Mouse (Mus musculus): ENCODE measurements around the gene Commd6. TPM values are rescaled to one million over a fixed set of nuclear protein-coding genes. Genes with fewer than 3 reads are reported as not detected.

Commd6 gene
- total RNA-seq, 1 experiment from 2014 or later, result 24.2 TPM

DNA sequence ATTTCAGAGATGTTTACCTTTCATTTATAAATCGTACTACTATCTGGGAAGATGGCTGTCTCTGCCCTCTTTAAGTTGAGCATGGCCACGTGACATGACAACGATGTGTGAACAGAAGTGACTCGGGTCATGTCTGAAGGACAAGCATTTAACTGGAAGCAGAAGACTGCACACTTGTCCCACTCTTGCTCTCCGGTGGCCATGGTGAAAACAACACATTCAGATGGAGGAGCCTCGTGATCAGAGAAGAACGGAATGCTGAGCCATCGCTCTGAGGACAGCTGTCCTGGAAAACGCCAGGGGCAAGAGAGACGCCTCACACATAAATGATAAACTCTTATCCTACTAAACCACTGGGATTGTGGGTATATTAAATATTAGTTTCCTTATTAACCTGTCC is 29.8 kb downstream of the Commd6 start:
- no peak for ATAC-seq (replicated peaks; ENCODE audit: low read depth, poor library complexity, severe bottlenecking)

- ATAC-seq (replicated peaks; ENCODE audit: low read depth, poor library complexity, severe bottlenecking), result peak; percentile 92
These were observed 31.7 kb downstream of the Commd6 start, which contains the start of gene Tbc1d4 for GRCm38 (mm10) chr14:101608519-101609368. TSS of gene Tbc1d4 (minus strand) at chr14:101609191.

DNA sequence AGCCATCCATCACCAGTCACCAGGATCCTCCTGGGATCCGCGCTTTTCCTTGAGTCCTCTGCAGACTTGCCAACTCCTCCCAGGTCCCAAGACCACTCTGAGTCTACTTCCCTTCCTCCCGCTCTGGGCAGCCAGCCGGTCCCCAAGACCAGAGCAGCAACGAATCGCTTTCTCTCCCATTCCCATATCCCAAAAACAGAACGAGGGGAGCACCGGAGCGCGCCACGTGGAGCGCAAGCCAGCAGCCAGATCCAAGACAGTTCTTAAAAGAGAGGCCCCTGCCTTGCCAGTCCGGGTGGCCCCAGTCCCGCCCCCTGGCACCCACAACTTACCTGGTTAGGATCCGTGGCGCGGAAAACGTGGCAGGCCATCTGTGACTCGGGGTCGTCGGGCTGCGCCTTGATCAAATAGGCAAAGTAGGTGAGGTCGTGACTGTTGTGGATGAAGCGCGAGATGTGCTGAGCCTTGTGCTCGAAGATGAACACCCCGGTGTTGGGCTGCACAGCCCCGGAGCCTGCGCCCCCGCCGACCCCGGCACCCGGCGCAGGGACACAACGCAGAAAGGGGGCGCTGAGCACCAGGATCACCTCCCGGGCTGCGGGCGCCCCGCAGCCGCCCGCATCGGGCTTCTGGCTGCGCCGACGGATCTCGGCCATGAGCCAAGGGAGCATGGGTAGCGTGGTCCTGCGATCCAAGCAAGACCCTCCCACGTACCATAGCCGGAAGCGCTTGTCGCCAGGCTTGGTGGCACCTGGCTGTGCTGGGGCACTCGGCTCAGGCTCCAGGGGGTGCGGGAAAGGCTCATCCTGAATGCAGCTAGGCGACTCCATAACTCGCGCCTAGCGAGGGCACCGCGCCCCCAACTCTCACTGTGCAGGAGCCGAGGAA is 32.6 kb downstream of the Commd6 start:
- ATAC-seq (replicated peaks; ENCODE audit: low read depth, poor library complexity, severe bottlenecking), result peak; percentile 9

GRCm38 (mm10) chr14:101605843-101606242 is 34.6 kb downstream of the Commd6 start:
- peak; percentile 31; the same call in 1 of the 2 replicates for ATAC-seq (replicated peaks; ENCODE audit: low read depth, poor library complexity, severe bottlenecking)

DNA sequence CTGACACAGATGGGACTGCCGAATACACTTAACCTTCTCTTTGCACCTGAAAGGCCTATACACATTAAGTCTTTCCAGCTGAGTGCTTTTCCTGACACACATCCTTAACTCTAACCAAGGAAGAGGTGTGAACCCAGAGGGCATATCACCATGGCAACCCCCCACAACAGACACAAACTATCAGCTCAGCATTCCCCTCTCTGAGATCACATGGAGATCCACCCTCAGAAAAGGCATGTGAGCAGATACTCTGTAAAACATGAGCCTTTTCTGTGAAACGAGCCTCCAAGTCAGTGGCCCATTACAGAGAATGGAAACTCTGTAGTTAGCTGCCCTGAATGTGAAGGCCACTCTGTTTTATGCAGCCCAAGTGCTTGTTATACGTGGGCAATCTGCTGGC is 37.6 kb downstream of the Commd6 start:
- no peak for ATAC-seq (replicated peaks; ENCODE audit: low read depth, poor library complexity, severe bottlenecking)

- ATAC-seq (replicated peaks; ENCODE audit: low read depth, poor library complexity, severe bottlenecking), result no peak
These were observed 43.3 kb downstream of the Commd6 start for GRCm38 (mm10) chr14:101597096-101597715.

- ATAC-seq (replicated peaks; ENCODE audit: low read depth, poor library complexity, severe bottlenecking), result no peak
These were observed 43.8 kb downstream of the Commd6 start for GRCm38 (mm10) chr14:101596691-101597090.

GRCm38 (mm10) chr14:101595301-101596080 is 45.0 kb downstream of the Commd6 start:
- no peak for ATAC-seq (replicated peaks; ENCODE audit: low read depth, poor library complexity, severe bottlenecking)

GRCm38 (mm10) chr14:101594001-101594400 is 46.5 kb downstream of the Commd6 start:
- ATAC-seq (replicated peaks; ENCODE audit: low read depth, poor library complexity, severe bottlenecking), result no peak

DNA sequence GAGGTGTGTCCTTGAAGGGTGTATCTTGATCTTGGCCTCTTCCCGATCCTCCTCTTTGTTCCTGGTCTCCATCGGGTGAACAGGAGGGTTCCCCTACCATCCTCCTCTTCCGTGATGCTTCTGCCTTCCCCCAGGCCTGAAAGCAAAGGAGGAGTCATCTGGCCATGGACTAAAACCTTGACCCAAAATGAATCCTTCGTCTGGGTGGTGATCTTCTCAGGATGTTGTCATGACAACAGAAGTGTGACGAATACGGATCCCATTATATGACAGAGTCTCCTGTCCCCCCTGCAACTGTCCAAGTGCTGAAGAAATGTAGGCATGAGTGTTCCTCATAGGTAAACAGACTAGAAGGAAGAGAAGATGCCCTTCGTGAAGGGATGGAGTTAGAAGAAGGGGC is 47.1 kb downstream of the Commd6 start:
- no peak for ATAC-seq (replicated peaks; ENCODE audit: low read depth, poor library complexity, severe bottlenecking)

- no peak for ATAC-seq (replicated peaks; ENCODE audit: low read depth, poor library complexity, severe bottlenecking)
These were observed 49.4 kb downstream of the Commd6 start for GRCm38 (mm10) chr14:101591101-101591500.

- peak; percentile 42; the same call in 1 of the 2 replicates for ATAC-seq (replicated peaks; ENCODE audit: low read depth, poor library complexity, severe bottlenecking)
These were observed 52.1 kb downstream of the Commd6 start for GRCm38 (mm10) chr14:101588209-101588991.

DNA sequence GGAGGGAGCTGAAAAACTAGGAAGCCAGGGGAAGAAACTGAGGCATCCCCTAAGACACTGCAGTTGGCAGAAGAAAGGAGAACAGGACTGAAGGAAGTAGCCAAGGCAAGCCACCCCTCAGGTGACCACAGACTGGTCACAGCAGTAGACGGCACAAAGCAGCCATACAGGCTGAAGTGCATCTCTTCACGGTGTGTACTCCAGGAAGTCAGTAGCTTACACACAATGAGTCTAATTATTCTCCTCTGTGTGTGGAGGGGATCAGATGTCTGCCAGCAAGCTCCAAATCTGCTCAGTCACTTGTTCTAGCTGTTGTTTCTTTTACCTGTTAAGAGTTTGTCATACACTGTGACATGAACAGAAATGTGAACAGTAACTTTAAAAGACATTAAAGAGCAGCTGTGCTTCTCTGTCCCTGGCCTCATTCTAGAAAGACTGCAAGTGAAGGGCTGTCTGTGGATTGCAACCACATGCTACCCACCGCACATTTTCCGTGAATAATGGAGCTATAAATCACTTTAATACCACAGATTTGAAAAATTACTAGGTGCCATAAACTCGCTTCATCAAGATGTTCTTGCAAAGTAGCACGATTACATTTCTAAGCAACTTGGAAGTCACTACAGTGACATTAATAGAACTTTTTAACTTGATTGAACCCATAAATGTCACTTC is 53.0 kb downstream of the Commd6 start:
- peak; percentile 43 for ATAC-seq (replicated peaks; ENCODE audit: low read depth, poor library complexity, severe bottlenecking)

GRCm38 (mm10) chr14:101586096-101586495 is 54.4 kb downstream of the Commd6 start:
- ATAC-seq (replicated peaks; ENCODE audit: low read depth, poor library complexity, severe bottlenecking), result peak; percentile 64
